Mouse (Mus musculus): Measurements from ENCODE around the gene Ppp1r12c.
"Not testable (repeated sequence)": the region's sequence is repeated elsewhere in the genome, so short reads cannot be mapped to it uniquely, and the experiment has no call there.

Gene Ppp1r12c

GRCm38 (mm10) chr7:4501558-4502397 lies at the start of gene Ppp1r12c:
TSS of gene Ppp1r12c (minus strand) at chr7:4501680.
- peak; percentile 92 for DNase-seq (ENCODE audit: low read depth, low spot score)

- DNase-seq (ENCODE audit: low read depth, low spot score) = peak; percentile 38
Observed at GRCm38 (mm10) chr7:4547221-4547641, 45.8 kb upstream of the Ppp1r12c start, which contains the start of gene Syt5. TSS of gene Syt5 (minus strand) at chr7:4547541.

GRCm38 (mm10) chr7:4546591-4547131 lies 45.2 kb upstream of the Ppp1r12c start:
- peak; percentile 55 for DNase-seq (ENCODE audit: low read depth, low spot score)

DNA sequence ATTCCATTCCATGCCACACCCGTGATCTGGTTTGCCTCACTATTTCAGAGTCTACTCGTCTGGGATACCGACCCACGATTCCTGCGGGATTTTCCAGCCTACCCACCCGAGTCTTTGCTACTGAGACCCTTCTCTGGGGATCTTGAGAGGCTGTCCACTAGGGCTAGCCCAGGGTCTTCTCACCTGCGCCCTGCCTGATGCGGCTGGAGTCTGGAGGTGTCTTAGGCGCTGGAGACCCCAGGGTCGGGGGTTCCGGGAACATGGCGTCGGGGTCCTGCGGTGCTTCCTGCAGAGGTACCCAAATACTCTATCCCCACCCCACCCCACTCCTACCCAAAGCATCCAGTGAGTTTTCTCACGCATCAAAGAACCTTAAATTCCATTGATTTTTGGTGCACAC lies 44.6 kb upstream of the Ppp1r12c start:
- no peak for DNase-seq (ENCODE audit: low read depth, low spot score)

DNA sequence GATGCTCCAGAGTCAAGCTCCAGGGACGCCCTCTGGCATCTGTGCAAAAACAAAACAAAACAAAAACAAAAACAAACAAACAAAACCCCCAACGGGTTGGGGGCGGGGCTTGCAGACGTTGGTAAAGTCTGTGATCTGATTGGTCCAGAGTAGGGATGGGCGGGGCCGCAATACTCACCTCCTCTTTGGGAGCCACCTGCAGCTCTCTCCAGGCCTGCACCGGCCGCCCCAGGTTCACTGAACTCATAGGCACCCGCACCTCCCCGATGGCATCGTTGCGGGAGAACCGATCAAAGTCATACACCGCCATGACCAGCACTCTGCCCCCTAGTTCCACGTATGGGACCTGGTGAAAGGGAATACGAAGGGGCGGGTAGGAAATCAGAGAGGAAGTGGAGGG lies 40.5 kb upstream of the Ppp1r12c start:
- no peak for DNase-seq (ENCODE audit: low read depth, low spot score)

DNA sequence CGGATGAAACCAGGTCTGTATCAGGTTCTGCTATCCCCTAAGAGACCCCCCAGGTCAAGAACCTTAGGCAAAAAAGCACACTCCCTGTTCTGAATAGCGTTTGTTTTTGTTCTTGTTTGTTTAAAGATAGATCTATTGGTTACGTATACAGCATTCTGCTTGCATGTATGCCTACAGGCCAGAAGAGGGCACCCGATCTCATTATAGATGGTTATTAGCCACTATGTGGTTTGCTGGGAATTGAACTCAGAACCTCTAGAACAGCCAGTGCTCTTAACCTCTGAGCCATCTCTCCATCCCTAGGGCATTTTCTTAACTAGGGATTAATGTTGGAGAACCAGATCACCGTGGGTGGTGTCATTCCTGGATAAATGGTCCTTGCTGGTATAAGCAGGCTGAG lies 39.9 kb upstream of the Ppp1r12c start:
- no peak for DNase-seq (ENCODE audit: low read depth, low spot score)

DNA sequence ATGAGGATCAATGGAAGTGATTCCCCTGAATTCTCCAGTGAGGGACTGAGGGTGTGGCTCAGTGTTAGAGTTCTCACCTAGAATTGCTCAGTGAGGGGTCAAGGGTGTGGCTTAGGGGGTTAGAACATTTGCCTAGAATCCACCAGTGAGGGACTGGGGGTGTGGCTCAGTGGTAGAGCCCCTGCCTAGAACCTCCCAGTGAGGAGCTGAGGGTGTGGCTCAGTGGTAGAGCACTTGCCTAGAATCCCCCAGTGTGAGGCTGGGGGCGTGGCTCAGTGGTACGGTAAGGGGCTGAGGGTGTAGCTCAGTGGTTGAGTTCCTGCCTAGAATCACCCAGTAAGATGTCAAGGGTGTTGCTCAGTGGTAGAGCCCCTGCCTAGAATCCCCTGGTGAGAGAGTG lies 37.5 kb upstream of the Ppp1r12c start:
- DNase-seq (ENCODE audit: low read depth, low spot score) = no peak

DNA sequence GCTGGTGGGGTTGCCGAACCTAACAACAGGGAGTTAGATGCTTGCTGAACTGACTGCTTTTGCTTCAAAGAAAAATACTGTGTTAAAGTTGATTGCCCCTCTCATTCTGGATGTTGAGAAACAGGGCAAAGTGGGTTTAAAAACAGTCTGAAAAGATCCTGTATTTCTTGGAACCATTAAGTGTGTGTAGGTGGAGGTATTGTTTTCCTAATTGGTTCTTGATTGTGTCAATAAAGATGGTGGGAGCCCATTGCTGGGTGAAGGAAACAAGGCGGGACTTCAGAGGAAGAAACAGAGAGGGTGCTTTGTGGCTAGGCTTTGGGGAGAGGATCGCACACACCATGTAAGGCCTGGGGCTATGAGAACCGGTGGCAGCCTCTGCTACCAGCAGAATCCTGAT lies 35.7 kb upstream of the Ppp1r12c start:
- no peak for DNase-seq (ENCODE audit: low read depth, low spot score)

- no peak for DNase-seq (ENCODE audit: low read depth, low spot score)
Observed at GRCm38 (mm10) chr7:4536369-4536768, 34.9 kb upstream of the Ppp1r12c start.

- DNase-seq (ENCODE audit: low read depth, low spot score) = no peak
Observed at GRCm38 (mm10) chr7:4532005-4532729, 30.7 kb upstream of the Ppp1r12c start, which contains the start of gene Dnaaf3. TSS of gene Dnaaf3 (minus strand) at chr7:4532453.

DNA sequence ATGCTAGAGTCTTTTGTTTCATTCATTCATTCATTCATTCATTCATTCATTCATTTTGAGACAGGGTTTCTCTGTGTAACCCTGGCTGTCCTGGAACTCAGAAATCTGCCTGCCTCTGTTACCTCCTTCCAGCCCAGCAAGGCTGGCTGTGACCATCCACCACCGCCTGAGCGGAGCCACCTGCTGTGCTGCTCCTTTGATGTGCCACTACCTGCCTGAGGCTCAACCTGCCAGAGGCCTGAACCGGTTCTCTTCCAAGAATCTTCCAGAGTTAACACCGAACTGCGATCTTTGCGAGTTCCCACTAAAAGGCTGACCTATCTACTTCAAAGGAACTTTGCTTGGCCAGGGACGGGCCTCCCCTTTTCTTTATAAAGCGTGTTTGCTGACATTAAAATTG lies 28.7 kb upstream of the Ppp1r12c start:
- not testable (repeated sequence) for DNase-seq (ENCODE audit: low read depth, low spot score)

DNA sequence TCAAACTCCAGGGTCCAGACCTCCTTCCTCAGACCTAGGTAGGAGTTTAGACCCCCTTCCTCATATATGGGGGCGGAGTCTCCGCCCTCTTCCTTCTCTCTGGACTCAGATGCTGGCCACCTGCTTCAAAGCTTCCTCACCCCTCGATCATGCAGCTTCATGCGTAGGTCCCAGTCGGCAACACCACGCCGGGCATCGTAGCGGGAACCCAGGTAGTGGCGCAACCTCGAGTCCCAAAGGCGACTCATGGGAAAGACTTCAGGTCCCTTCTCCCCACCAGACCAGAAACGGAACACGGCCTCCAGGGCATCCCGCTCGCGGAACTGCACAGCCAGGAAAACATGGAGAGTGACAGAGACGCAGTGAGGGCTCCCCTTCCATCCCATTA lies 25.8 kb upstream of the Ppp1r12c start:
- no peak for DNase-seq (ENCODE audit: low read depth, low spot score)

DNA sequence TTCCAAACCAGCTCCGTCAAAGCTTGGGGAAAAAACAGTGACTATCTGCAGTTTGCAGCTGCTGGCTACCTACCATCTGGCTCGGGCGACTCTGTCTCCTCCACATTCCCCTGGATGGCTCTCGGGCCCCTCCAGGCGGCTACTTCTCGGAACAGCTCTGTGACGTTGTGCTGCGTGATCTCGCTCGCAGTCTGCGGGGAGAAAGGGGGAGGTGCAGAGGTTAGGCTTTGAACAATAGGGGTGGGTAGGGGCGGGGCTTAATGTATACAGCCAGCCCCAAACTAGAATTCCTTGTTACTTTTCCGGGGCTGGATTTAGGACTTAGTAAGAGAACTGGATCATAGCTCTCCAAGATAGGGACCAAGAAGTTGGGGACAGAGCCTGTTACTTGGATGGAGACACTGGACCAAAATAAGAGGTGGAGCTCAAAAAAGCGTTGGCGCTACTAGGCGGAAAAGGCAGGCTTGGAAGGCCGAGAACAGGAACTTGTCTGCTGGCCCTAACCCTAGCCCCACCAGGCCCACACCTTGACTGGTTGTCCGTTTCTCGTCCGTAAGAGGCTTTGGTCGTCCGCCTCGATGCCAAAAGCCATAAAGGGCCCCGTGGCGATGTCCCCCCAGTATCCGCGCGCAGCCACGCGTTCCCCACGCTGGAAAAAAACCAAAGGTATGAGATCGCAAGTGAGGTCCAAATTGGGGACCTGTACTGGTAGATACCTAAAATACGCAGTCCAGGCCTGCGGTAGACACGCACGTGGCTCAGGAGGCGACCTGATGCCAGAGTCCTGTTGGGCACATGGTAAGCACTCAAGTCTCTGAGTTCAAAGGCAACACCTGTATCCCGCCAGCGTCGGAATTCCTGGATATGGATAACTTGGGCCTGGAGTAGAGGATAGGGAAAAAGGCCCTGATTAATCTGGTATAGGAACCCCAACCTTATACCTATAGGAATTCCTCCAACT lies 25.1 kb upstream of the Ppp1r12c start:
- DNase-seq (ENCODE audit: low read depth, low spot score) = peak; percentile 90

- peak; percentile 81 for DNase-seq (ENCODE audit: low read depth, low spot score)
Observed at GRCm38 (mm10) chr7:4524212-4524922, 22.9 kb upstream of the Ppp1r12c start, which contains the start of gene Tnni3. TSS of gene Tnni3 (minus strand) at chr7:4524229.

GRCm38 (mm10) chr7:4523205-4524130 lies 22.0 kb upstream of the Ppp1r12c start:
- no peak for DNase-seq (ENCODE audit: low read depth, low spot score)

GRCm38 (mm10) chr7:4522292-4522691 lies 20.8 kb upstream of the Ppp1r12c start:
- no peak for DNase-seq (ENCODE audit: low read depth, low spot score)

DNA sequence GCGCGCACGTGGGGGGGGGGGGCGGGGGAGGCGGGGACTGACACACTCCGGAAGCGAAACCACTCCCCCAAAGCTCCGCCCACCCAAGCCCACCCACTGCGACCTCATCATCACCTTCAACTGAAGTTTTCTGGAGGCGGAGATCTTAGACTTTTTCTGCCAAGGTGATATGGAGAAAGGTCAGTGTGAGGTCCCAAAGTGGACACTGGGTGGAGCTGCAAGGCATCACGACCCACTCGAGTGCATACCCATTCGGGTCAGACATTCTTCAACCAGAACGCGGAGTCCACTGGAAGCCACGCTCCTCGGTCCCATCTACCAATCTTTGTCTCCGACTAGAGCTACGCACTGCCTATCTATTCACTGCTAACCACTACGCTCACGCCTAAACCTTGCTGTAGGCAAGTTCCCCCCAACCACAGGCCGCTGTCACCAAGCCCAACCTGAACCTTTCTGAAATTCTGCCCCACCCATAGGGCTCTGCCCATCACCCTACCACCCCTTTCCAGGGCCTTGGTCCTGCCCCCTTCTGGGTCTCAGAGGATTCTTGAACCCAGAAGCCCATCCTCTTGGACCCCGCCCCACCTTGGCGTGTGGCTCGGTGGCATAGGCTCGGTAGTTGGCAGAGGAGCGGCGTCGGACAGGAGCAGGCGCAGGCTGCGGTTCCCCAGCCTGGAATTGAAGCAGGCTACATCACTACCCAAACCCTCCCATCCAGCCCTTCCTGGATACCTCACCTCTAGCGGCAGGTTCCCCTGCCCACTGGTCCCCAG lies 19.9 kb upstream of the Ppp1r12c start:
- DNase-seq (ENCODE audit: low read depth, low spot score) = no peak

- DNase-seq (ENCODE audit: low read depth, low spot score) = peak; percentile 39
Observed at GRCm38 (mm10) chr7:4518487-4518886, 17.0 kb upstream of the Ppp1r12c start.
